Mouse (Mus musculus): ENCODE results near the gene Apol7e.
"Not testable (repeated sequence)": the region's sequence is repeated elsewhere in the genome, so short reads cannot be mapped to it uniquely, and the experiment has no call there.

GRCm38 (mm10) chr15:77674081-77674480 is 24.6 kb upstream of the Apol7e start:
- not testable (repeated sequence) for TF ChIP-seq POLR2A (IDR thresholded peaks at IDR 0.05; ENCODE audit: low read depth, low read length); CTCF (conservative IDR thresholded peaks at IDR 0.05; ENCODE audit: insufficient read depth, insufficient read length, low read depth, low read length)

All from kidney, adult 2 months (tissue).